Mouse (Mus musculus) hindbrain, embryonic 10.5 days (tissue): ENCODE measurements around the gene Patj. TPM values are rescaled to one million over a fixed set of nuclear protein-coding genes. Genes with fewer than 3 reads are reported as not detected.
A peak's percentile ranks its signal among the peaks of the same experiment; 100 is the strongest.

ENCODE experiments used
- DNase-seq: peaks from one replicate; pipeline ENCODE4 v3.0.0-alpha.2; 2017; ENCODE audit warnings: low spot score
- H3K27ac ChIP-seq: fragments of 300-500 bp; sonication (generic); 2 replicates; pipeline ENCODE4 v1.5.1; 2016; ENCODE audit warnings: mild to moderate bottlenecking, moderate library complexity
- H3K27me3 ChIP-seq: fragments of 300-500 bp; sonication (generic); 2 replicates; pipeline ENCODE4 v1.6.1; 2016; ENCODE audit warnings: mild to moderate bottlenecking; ENCODE audit not compliant: poor library complexity, insufficient read depth, severe bottlenecking
- H3K36me3 ChIP-seq: fragments of 300-500 bp; sonication (generic); 2 replicates; pipeline ENCODE4 v1.6.1; 2016; ENCODE audit warnings: mild to moderate bottlenecking, moderate library complexity
- H3K4me1 ChIP-seq: fragments of 300-500 bp; sonication (generic); replicated peaks from 2 replicates; pipeline ENCODE4 v1.6.1; 2016; ENCODE audit warnings: mild to moderate bottlenecking
- H3K4me3 ChIP-seq: fragments of 300-500 bp; sonication (generic); 2 replicates; pipeline ENCODE4 v1.5.1; 2016; ENCODE audit warnings: mild to moderate bottlenecking, moderate library complexity
- H3K9me3 ChIP-seq: fragments of 300-500 bp; sonication (generic); 2 replicates; pipeline ENCODE4 v1.6.1; 2016; ENCODE audit warnings: mild to moderate bottlenecking, moderate library complexity
- WGBS: fragments of 180-500 bp; shearing (Covaris S2); methylation state at CpG from one replicate; pipeline ENCODE4 v1.1.7; 2016; 5-methylcytosine and 5-hydroxymethylcytosine counted together
- polyA plus RNA-seq: library from polyadenylated mRNA; unstranded; fragments of >200 nt; fragmentation: Nextera tagmentation; extraction: Ambion mirVana; gene quantifications from 2 replicates; pipeline ENCODE4 v1.2.1, GENCODE M21; 2016

Gene Patj
- polyA plus RNA-seq, 1 experiment from 2014 or later, result 8.2 TPM

GRCm38 (mm10) chr4:98546456-98547176 is 151.0 kb downstream of the Patj start:
- H3K4me1 ChIP-seq, result peaks cover 13% of the 10 kb centered on the region
- no peak overlapping the region for H3K4me3 ChIP-seq
- H3K9me3 ChIP-seq, result no peaks in the 10 kb centered on the region
- peak; percentile 3 for DNase-seq
- peak overlapping the region; percentile 43; the same call in 1 of the 2 replicates for H3K27ac ChIP-seq
- no peaks in the 10 kb centered on the region for H3K27me3 ChIP-seq
- no peaks in the 10 kb centered on the region for H3K36me3 ChIP-seq
- WGBS, result 55% methylated on average over 12 of the region's 12 CpGs

GRCm38 (mm10) chr4:98549491-98549890 is 153.9 kb downstream of the Patj start:
- no peaks in the 10 kb centered on the region for H3K9me3 ChIP-seq
- no peak overlapping the region for H3K27ac ChIP-seq
- no peaks in the 10 kb centered on the region for H3K27me3 ChIP-seq
- 90% methylated on average over 7 of the region's 7 CpGs for whole genome bisulfite sequencing
- no peaks in the 10 kb centered on the region for H3K36me3 ChIP-seq
- H3K4me1 ChIP-seq, result peaks cover 13% of the 10 kb centered on the region
- DNase-seq, result no peak
- H3K4me3 ChIP-seq, result no peak overlapping the region

GRCm38 (mm10) chr4:98550116-98550515 is 154.5 kb downstream of the Patj start:
- no peak overlapping the region for H3K4me3 ChIP-seq
- H3K36me3 ChIP-seq, result no peaks in the 10 kb centered on the region
- H3K4me1 ChIP-seq, result peaks cover 13% of the 10 kb centered on the region
- no peak for DNase-seq
- H3K27me3 ChIP-seq, result no peaks in the 10 kb centered on the region
- no peak overlapping the region for H3K27ac ChIP-seq
- H3K9me3 ChIP-seq, result no peaks in the 10 kb centered on the region
- 96% methylated on average over 5 of the region's 5 CpGs for WGBS

GRCm38 (mm10) chr4:98555666-98556065 is 160.1 kb downstream of the Patj start:
- Histone ChIP-seq H3K9me3 (no peaks in the 10 kb centered on the region), H3K4me3 (no peak overlapping the region), H3K36me3 (no peaks in the 10 kb centered on the region), H3K4me1 (no peaks in the 10 kb centered on the region), H3K27me3 (no peaks in the 10 kb centered on the region), H3K27ac (no peak overlapping the region)
- no peak for DNase-seq
- 88% methylated on average over 2 of the region's 2 CpGs for WGBS

GRCm38 (mm10) chr4:98556449-98556848 is 160.9 kb downstream of the Patj start:
- no peaks in the 10 kb centered on the region for H3K27me3 ChIP-seq
- H3K9me3 ChIP-seq, result no peaks in the 10 kb centered on the region
- H3K4me3 ChIP-seq, result no peak overlapping the region
- no peaks in the 10 kb centered on the region for H3K4me1 ChIP-seq
- H3K27ac ChIP-seq, result no peak overlapping the region
- no peak for DNase-seq
- no peaks in the 10 kb centered on the region for H3K36me3 ChIP-seq
- WGBS, result 91% methylated on average over 6 of the region's 6 CpGs

- no peak for DNase-seq
- Histone ChIP-seq H3K36me3 (no peaks in the 10 kb centered on the region), H3K27ac (no peak overlapping the region), H3K4me1 (no peaks in the 10 kb centered on the region), H3K9me3 (no peaks in the 10 kb centered on the region), H3K4me3 (no peak overlapping the region), H3K27me3 (no peaks in the 10 kb centered on the region)
- WGBS, result 93% methylated on average over 13 of the region's 13 CpGs
Measured at GRCm38 (mm10) chr4:98557192-98557591, 161.6 kb downstream of the Patj start.

- 88% methylated on average over 9 of the region's 9 CpGs for WGBS
- H3K4me1 ChIP-seq, result no peaks in the 10 kb centered on the region
- no peaks in the 10 kb centered on the region for H3K36me3 ChIP-seq
- H3K27ac ChIP-seq, result no peak overlapping the region
- no peak for DNase-seq
- H3K27me3 ChIP-seq, result no peaks in the 10 kb centered on the region
- no peak overlapping the region for H3K4me3 ChIP-seq
- no peaks in the 10 kb centered on the region for H3K9me3 ChIP-seq
Measured at GRCm38 (mm10) chr4:98560196-98560830, 164.7 kb downstream of the Patj start.

- no peaks in the 10 kb centered on the region for H3K27me3 ChIP-seq
- H3K27ac ChIP-seq, result no peak overlapping the region
- no peaks in the 10 kb centered on the region for H3K9me3 ChIP-seq
- H3K4me1 ChIP-seq, result no peaks in the 10 kb centered on the region
- H3K4me3 ChIP-seq, result no peak overlapping the region
- no peaks in the 10 kb centered on the region for H3K36me3 ChIP-seq
- 55% methylated on average over 5 of the region's 5 CpGs for WGBS
- no peak for DNase-seq
Measured at GRCm38 (mm10) chr4:98563082-98563481, 167.5 kb downstream of the Patj start.

GRCm38 (mm10) chr4:98563506-98564195 is 168.1 kb downstream of the Patj start:
- no peak overlapping the region for H3K27ac ChIP-seq
- no peak overlapping the region for H3K4me3 ChIP-seq
- H3K9me3 ChIP-seq, result no peaks in the 10 kb centered on the region
- no peak for DNase-seq
- no peaks in the 10 kb centered on the region for H3K27me3 ChIP-seq
- no peaks in the 10 kb centered on the region for H3K4me1 ChIP-seq
- WGBS, result 88% methylated on average over 10 of the region's 10 CpGs
- no peaks in the 10 kb centered on the region for H3K36me3 ChIP-seq

- Histone ChIP-seq H3K36me3 (no peaks in the 10 kb centered on the region), H3K27ac (no peak overlapping the region), H3K9me3 (no peaks in the 10 kb centered on the region), H3K4me3 (no peak overlapping the region), H3K27me3 (no peaks in the 10 kb centered on the region), H3K4me1 (no peaks in the 10 kb centered on the region)
- DNase-seq, result no peak
- 90% methylated on average over 6 of the region's 6 CpGs for WGBS
Measured at GRCm38 (mm10) chr4:98564196-98564865, 168.7 kb downstream of the Patj start.

GRCm38 (mm10) chr4:98566741-98567140 is 171.2 kb downstream of the Patj start:
- Histone ChIP-seq H3K27me3 (no peaks in the 10 kb centered on the region), H3K36me3 (no peaks in the 10 kb centered on the region), H3K27ac (no peak overlapping the region), H3K9me3 (no peaks in the 10 kb centered on the region), H3K4me1 (no peaks in the 10 kb centered on the region), H3K4me3 (no peak overlapping the region)
- no peak for DNase-seq
- 90% methylated on average over 6 of the region's 6 CpGs for WGBS

GRCm38 (mm10) chr4:98567457-98567856 is 171.9 kb downstream of the Patj start:
- H3K36me3 ChIP-seq, result no peaks in the 10 kb centered on the region
- H3K4me3 ChIP-seq, result no peak overlapping the region
- H3K27ac ChIP-seq, result no peak overlapping the region
- no peak for DNase-seq
- 94% methylated on average over 9 of the region's 9 CpGs for WGBS
- no peaks in the 10 kb centered on the region for H3K27me3 ChIP-seq
- H3K4me1 ChIP-seq, result no peaks in the 10 kb centered on the region
- H3K9me3 ChIP-seq, result no peaks in the 10 kb centered on the region

- Histone ChIP-seq H3K27me3 (no peaks in the 10 kb centered on the region), H3K4me3 (no peak overlapping the region), H3K27ac (no peak overlapping the region), H3K9me3 (0 out of 2 replicates have a peak, but pooled peaks cover 2% of the 10 kb centered on the region), H3K4me1 (no peaks in the 10 kb centered on the region), H3K36me3 (no peaks in the 10 kb centered on the region)
- no peak for DNase-seq
- WGBS, result 48% methylated on average over 4 of the region's 4 CpGs
Measured at GRCm38 (mm10) chr4:98569904-98570303, 174.3 kb downstream of the Patj start.
